ENCODE assay signal across 1 mouse cellular context in genomic region chr1:131613361-131614133, GRCm38 (mm10).
TF ChIP-seq lines count a peak whose summit lies in the region.

No protein-coding gene starts in this region.

TF ChIP-seq in CH12.LX, 34 proteins besides CTCF, POLR2A, EP300 and RAD21 (continued from another document):
- TF ChIP-seq E2F4 (IDR thresholded peaks at IDR 0.05; ENCODE audit: insufficient replicate concordance, low read depth, low read length), result no peak
- TF ChIP-seq MEF2A (IDR thresholded peaks at IDR 0.05; ENCODE audit: borderline replicate concordance, low read depth, low read length), result peak; percentile 15; the same call in 1 of the 2 replicates
- no peak; the same call in 1 of the 2 replicates for TF ChIP-seq ZKSCAN1 (IDR thresholded peaks at IDR 0.05; ENCODE audit: borderline replicate concordance, low read depth, low read length)
- TF ChIP-seq POLR2AphosphoS2 (IDR thresholded peaks at IDR 0.05; ENCODE audit: low read depth, low read length), result no peak
- no peak for TF ChIP-seq HCFC1 (IDR thresholded peaks at IDR 0.05; ENCODE audit: low read depth, low read length)
TF ChIP-seq in CH12.LX: peak in this region for 12.
